Mouse (Mus musculus) right cerebral cortex, postnatal 4 days (tissue): ENCODE results near the gene Glt8d1.
A peak's percentile ranks its signal among the peaks of the same experiment; 100 is the strongest.

Source experiments
- DNase-seq: peaks from one replicate; pipeline ENCODE4 v3.0.0-alpha.2; 2022

The Glt8d1 gene

GRCm38 (mm10) chr14:31001307-31002205 is at the start of gene Glt8d1, which contains the start of gene Spcs1:
Gene Glt8d1, plus strand, starts transcription at chr14:31001400.
Gene Spcs1, minus strand, starts transcription at chr14:31001672.
- DNase-seq: peak; percentile 85

GRCm38 (mm10) chr14:30958517-30958916 is 42.7 kb upstream of the Glt8d1 start:
- DNase-seq: no peak

- DNase-seq: no peak
These were observed 42.2 kb upstream of the Glt8d1 start for GRCm38 (mm10) chr14:30959031-30959430.

- no peak for DNase-seq
These were observed 40.8 kb upstream of the Glt8d1 start for GRCm38 (mm10) chr14:30960366-30960765.

- DNase-seq: no peak
These were observed 27.0 kb upstream of the Glt8d1 start for GRCm38 (mm10) chr14:30974204-30974603.

GRCm38 (mm10) chr14:30976222-30976621 is 25.0 kb upstream of the Glt8d1 start:
- no peak for DNase-seq

- no peak for DNase-seq
These were observed 4.8 kb upstream of the Glt8d1 start for GRCm38 (mm10) chr14:30996417-30996816.

GRCm38 (mm10) chr14:31000356-31000755 is 844 bp upstream of the Glt8d1 start:
- DNase-seq: no peak

- DNase-seq: no peak
These were observed 339 bp upstream of the Glt8d1 start for GRCm38 (mm10) chr14:31000816-31001306.

GRCm38 (mm10) chr14:31004527-31004926 is 3.3 kb downstream of the Glt8d1 start:
- no peak for DNase-seq

GRCm38 (mm10) chr14:31006779-31007178 is 5.6 kb downstream of the Glt8d1 start:
- DNase-seq: no peak

- no peak for DNase-seq
These were observed 10.4 kb downstream of the Glt8d1 start for GRCm38 (mm10) chr14:31011588-31011987.

GRCm38 (mm10) chr14:31013928-31014327 is 12.7 kb downstream of the Glt8d1 start:
- no peak for DNase-seq

- DNase-seq: no peak
These were observed 14.9 kb downstream of the Glt8d1 start for GRCm38 (mm10) chr14:31016063-31016462.

GRCm38 (mm10) chr14:31017854-31018253 is 16.7 kb downstream of the Glt8d1 start:
- no peak for DNase-seq

GRCm38 (mm10) chr14:31018860-31019291 is 17.7 kb downstream of the Glt8d1 start, which contains the start of the genes Pbrm1 and Gnl3:
Gene Pbrm1, plus strand, starts transcription at chr14:31019138.
Gene Gnl3, minus strand, starts transcription at chr14:31019152.
- peak; percentile 97 for DNase-seq

GRCm38 (mm10) chr14:31019331-31020205 is 18.4 kb downstream of the Glt8d1 start:
- no peak for DNase-seq

- DNase-seq: no peak
These were observed 21.4 kb downstream of the Glt8d1 start for GRCm38 (mm10) chr14:31022579-31022978.

- no peak for DNase-seq
These were observed 24.6 kb downstream of the Glt8d1 start for GRCm38 (mm10) chr14:31025785-31026184.

GRCm38 (mm10) chr14:31045296-31045695 is 44.1 kb downstream of the Glt8d1 start:
- no peak for DNase-seq

- no peak for DNase-seq
These were observed 44.6 kb downstream of the Glt8d1 start for GRCm38 (mm10) chr14:31045817-31046216.
